Mouse (Mus musculus) T-helper 2 cell (primary cell): ENCODE results near the gene Bri3bp.
"Not testable (repeated sequence)": the region's sequence is repeated elsewhere in the genome, so short reads cannot be mapped to it uniquely, and the experiment has no call there.

ENCODE experiments used
- in situ Hi-C: fragments of 300-600 bp; cut with MboI, MseI; formaldehyde crosslinking; loops from one replicate; pipeline ENCODE4 v1.15.1; 2025; ENCODE audit warnings: high pct_unique_total_duplicates

Bri3bp gene

GRCm38 (mm10) chr5:125441234-125442114 lies at the start of gene Bri3bp:
Gene Bri3bp (plus strand): TSS chr5:125441568.
- in situ Hi-C loops = no loop called here

- in situ Hi-C loops = no loop called here
Observed at GRCm38 (mm10) chr5:125391609-125392008, 49.8 kb upstream of the Bri3bp start.

GRCm38 (mm10) chr5:125392176-125392575 lies 49.2 kb upstream of the Bri3bp start:
- in situ Hi-C loops = not testable (repeated sequence)

GRCm38 (mm10) chr5:125392618-125392976 lies 48.8 kb upstream of the Bri3bp start:
- in situ Hi-C loops = no loop called here

- in situ Hi-C loops = no loop called here
Observed at GRCm38 (mm10) chr5:125392977-125393621, 48.3 kb upstream of the Bri3bp start.

GRCm38 (mm10) chr5:125393622-125394603 lies 47.5 kb upstream of the Bri3bp start:
- in situ Hi-C loops = no loop called here

GRCm38 (mm10) chr5:125395008-125395407 lies 46.4 kb upstream of the Bri3bp start:
- in situ Hi-C loops = no loop called here

- in situ Hi-C loops = no loop called here
Observed at GRCm38 (mm10) chr5:125400903-125401302, 40.5 kb upstream of the Bri3bp start.

GRCm38 (mm10) chr5:125402476-125402875 lies 38.9 kb upstream of the Bri3bp start:
- in situ Hi-C loops = no loop called here

GRCm38 (mm10) chr5:125402991-125403390 lies 38.4 kb upstream of the Bri3bp start:
- in situ Hi-C loops = no loop called here

GRCm38 (mm10) chr5:125403481-125404465 lies 37.6 kb upstream of the Bri3bp start:
- in situ Hi-C loops = no loop called here

GRCm38 (mm10) chr5:125404536-125404902 lies 36.8 kb upstream of the Bri3bp start:
- in situ Hi-C loops = no loop called here

- in situ Hi-C loops = no loop called here
Observed at GRCm38 (mm10) chr5:125404903-125405545, 36.3 kb upstream of the Bri3bp start.

- in situ Hi-C loops = no loop called here
Observed at GRCm38 (mm10) chr5:125405546-125406248, 35.7 kb upstream of the Bri3bp start.

GRCm38 (mm10) chr5:125406322-125407016 lies 34.9 kb upstream of the Bri3bp start:
- in situ Hi-C loops = no loop called here

GRCm38 (mm10) chr5:125407020-125407830 lies 34.1 kb upstream of the Bri3bp start:
- in situ Hi-C loops = no loop called here

GRCm38 (mm10) chr5:125407910-125408575 lies 33.3 kb upstream of the Bri3bp start:
- in situ Hi-C loops = no loop called here
